Mouse (Mus musculus): ENCODE results near the gene Atp5g2. TPM values are rescaled to one million over a fixed set of nuclear protein-coding genes. Genes with fewer than 3 reads are reported as not detected.

Gene Atp5g2
- polyA plus RNA-seq, 1 experiment = 65.3 TPM

- TF ChIP-seq GATA1 (IDR thresholded peaks at IDR 0.05; ENCODE audit: low read length) = no peak
These were observed 49.0 kb downstream of the Atp5g2 start for GRCm38 (mm10) chr15:102623121-102623520.

GRCm38 (mm10) chr15:102622536-102622935 is 49.6 kb downstream of the Atp5g2 start:
- TF ChIP-seq GATA1 (IDR thresholded peaks at IDR 0.05; ENCODE audit: low read length) = no peak

- TF ChIP-seq GATA1 (IDR thresholded peaks at IDR 0.05; ENCODE audit: low read length) = no peak
These were observed 51.4 kb downstream of the Atp5g2 start for GRCm38 (mm10) chr15:102620765-102621164.

GRCm38 (mm10) chr15:102619486-102619885 is 52.7 kb downstream of the Atp5g2 start:
- TF ChIP-seq GATA1 (IDR thresholded peaks at IDR 0.05; ENCODE audit: low read length) = no peak

- TF ChIP-seq GATA1 (IDR thresholded peaks at IDR 0.05; ENCODE audit: low read length) = no peak
These were observed 54.5 kb downstream of the Atp5g2 start for GRCm38 (mm10) chr15:102617654-102618053.

- TF ChIP-seq GATA1 (IDR thresholded peaks at IDR 0.05; ENCODE audit: low read length) = no peak
These were observed 56.0 kb downstream of the Atp5g2 start for GRCm38 (mm10) chr15:102616174-102616573.

GRCm38 (mm10) chr15:102614224-102614623 is 57.9 kb downstream of the Atp5g2 start:
- TF ChIP-seq GATA1 (IDR thresholded peaks at IDR 0.05; ENCODE audit: low read length) = no peak

GRCm38 (mm10) chr15:102612966-102613365 is 59.2 kb downstream of the Atp5g2 start:
- no peak for TF ChIP-seq GATA1 (IDR thresholded peaks at IDR 0.05; ENCODE audit: low read length)

Other genes starting within 250 kb of the Atp5g2 start
- gene Amhr2, start 227.0 kb downstream of the Atp5g2 start, polyA plus RNA-seq (2012) = not detected in 2 replicates
- 56.7 and 227 TPM in 2 replicates for gene Prr13, start 213.3 kb downstream of the Atp5g2 start, polyA plus RNA-seq (2012)
- gene Pcbp2, start 201.8 kb downstream of the Atp5g2 start, polyA plus RNA-seq (2012) = 289 and 813 TPM in 2 replicates
- not detected in 2 replicates for gene Gm10337, start 168.6 kb downstream of the Atp5g2 start, polyA plus RNA-seq (2012)
- 1.2 and 1.3 TPM in 2 replicates for gene Map3k12, start 155.3 kb downstream of the Atp5g2 start, polyA plus RNA-seq (2012)
- 75.2 and 86.3 TPM in 2 replicates for gene Tarbp2, start 154.2 kb downstream of the Atp5g2 start, polyA plus RNA-seq (2012)
- gene Npff, start 147.4 kb downstream of the Atp5g2 start, polyA plus RNA-seq (2012) = 1.4 and 1.7 TPM in 2 replicates
- gene Gm28047, start 47.3 kb downstream of the Atp5g2 start, polyA plus RNA-seq (2012) = 0.09 TPM in 1 of 2 replicates, not detected in the other
- gene Atf7, start 46.9 kb downstream of the Atp5g2 start, polyA plus RNA-seq (2012) = 9.3 and 13.2 TPM in 2 replicates
- gene Calcoco1, start 49.8 kb upstream of the Atp5g2 start, polyA plus RNA-seq (2012) = 9.6 and 11.3 TPM in 2 replicates
- not detected in 2 replicates for gene Hoxc13, start 248.8 kb upstream of the Atp5g2 start, polyA plus RNA-seq (2012)

Measured in G1E-ER4 (cell line).